Mouse (Mus musculus) right cerebral cortex, postnatal 4 days (tissue): ENCODE data around the gene Krt10.

ENCODE experiments used
- DNase-seq: peaks from one replicate; pipeline ENCODE4 v3.0.0-alpha.2; 2022

Krt10 gene

GRCm38 (mm10) chr11:99389264-99389663, at the start of gene Krt10:
TSS of gene Krt10 (minus strand) at chr11:99389364.
- DNase-seq = no peak

GRCm38 (mm10) chr11:99437972-99438371, 48.8 kb upstream of the Krt10 start, which contains the start of gene Krt20:
TSS of gene Krt20 (minus strand) at chr11:99438150.
- DNase-seq = no peak

- DNase-seq = no peak
Observed at GRCm38 (mm10) chr11:99436625-99437024, 47.5 kb upstream of the Krt10 start.

- DNase-seq = peak; percentile 46
Observed at GRCm38 (mm10) chr11:99430670-99431069, 41.5 kb upstream of the Krt10 start.

GRCm38 (mm10) chr11:99422159-99422558, 33.0 kb upstream of the Krt10 start, which contains the start of gene Krt12:
TSS of gene Krt12 (minus strand) at chr11:99422259.
- no peak for DNase-seq

GRCm38 (mm10) chr11:99420586-99420985, 31.4 kb upstream of the Krt10 start:
- DNase-seq = no peak

- DNase-seq = no peak
Observed at GRCm38 (mm10) chr11:99417819-99418218, 28.7 kb upstream of the Krt10 start.

GRCm38 (mm10) chr11:99416902-99417301, 27.7 kb upstream of the Krt10 start:
- DNase-seq = no peak

- no peak for DNase-seq
Observed at GRCm38 (mm10) chr11:99414463-99415147, 25.4 kb upstream of the Krt10 start.

GRCm38 (mm10) chr11:99413247-99413646, 24.1 kb upstream of the Krt10 start:
- peak; percentile 70 for DNase-seq

- DNase-seq = no peak
Observed at GRCm38 (mm10) chr11:99406186-99406585, 17.0 kb upstream of the Krt10 start.

- no peak for DNase-seq
Observed at GRCm38 (mm10) chr11:99399956-99400549, 10.9 kb upstream of the Krt10 start.

- no peak for DNase-seq
Observed at GRCm38 (mm10) chr11:99398832-99399231, 9.7 kb upstream of the Krt10 start.

GRCm38 (mm10) chr11:99398084-99398483, 8.9 kb upstream of the Krt10 start:
- no peak for DNase-seq

- no peak for DNase-seq
Observed at GRCm38 (mm10) chr11:99396661-99397060, 7.5 kb upstream of the Krt10 start.

GRCm38 (mm10) chr11:99396034-99396433, 6.9 kb upstream of the Krt10 start:
- DNase-seq = no peak

GRCm38 (mm10) chr11:99392492-99392891, 3.3 kb upstream of the Krt10 start:
- DNase-seq = no peak

GRCm38 (mm10) chr11:99391375-99391774, 2.2 kb upstream of the Krt10 start:
- DNase-seq = no peak

- no peak for DNase-seq
Observed at GRCm38 (mm10) chr11:99390866-99391265, 1.7 kb upstream of the Krt10 start.

- DNase-seq = no peak
Observed at GRCm38 (mm10) chr11:99388661-99389060, 503 bp downstream of the Krt10 start.

- DNase-seq = peak; percentile 81
Observed at GRCm38 (mm10) chr11:99385813-99386721, 3.1 kb downstream of the Krt10 start.

- peak; percentile 78 for DNase-seq
Observed at GRCm38 (mm10) chr11:99379568-99379967, 9.6 kb downstream of the Krt10 start.

- DNase-seq = no peak
Observed at GRCm38 (mm10) chr11:99374803-99375202, 14.4 kb downstream of the Krt10 start, which contains the start of gene Krt28. TSS of gene Krt28 (minus strand) at chr11:99374903.
